ENCODE assay signal across 8 mouse cellular contexts in genomic region chr11:107422356-107422754, GRCm38 (mm10). TPM values are rescaled to one million over a fixed set of nuclear protein-coding genes. Genes with fewer than 3 reads are reported as not detected.
DNase-seq lines count a peak whose midpoint lies in the region; ATAC-seq lines count a peak whose summit lies in the region.
"Had no signal": no experiment of that assay in that cellular context is flagged by ENCODE, and none has a peak within 500 bp of the region (broad histone marks: within the 10 kb centered on the region; RNA-seq: fewer than 3 reads in every experiment).

No protein-coding gene starts in this region.

- ATAC-seq in erythroblast, adult 5-6 weeks (replicated peaks; ENCODE audit: low FRiP score, poor library complexity, severe bottlenecking): 0 out of 2 replicates have a peak, but pooled peaks have one; percentile 14
- ATAC-seq in midbrain, embryonic 12.5 days (ENCODE audit: low FRiP score, low read depth): no peak

- H3K4me1 ChIP-seq in midbrain, embryonic 12.5 days: peaks cover 28% of the 10 kb centered on the region

- no peak overlapping the region for H3K9ac ChIP-seq in midbrain, embryonic 12.5 days (replicated peaks)

- H3K27ac ChIP-seq in midbrain, embryonic 12.5 days (replicated peaks): 0 out of 2 replicates have a peak overlapping the region, but pooled peaks have one; percentile 20

- H3K4me3 ChIP-seq in midbrain, embryonic 12.5 days: no peak overlapping the region

- no peak overlapping the region for H3K4me2 ChIP-seq in midbrain, embryonic 12.5 days (replicated peaks)

- WGBS in midbrain, embryonic 12.5 days: 61% methylated on average over 5 of the region's 5 CpGs

- DNase-seq in layer of hippocampus, adult 9-11 months: peak; percentile 18
- no peak for DNase-seq in layer of hippocampus, adult 18-20 months (ENCODE audit: low spot score in 2 of 2)
- DNase-seq in NIH3T3 (ENCODE audit: low read depth): peak; percentile 5
- no peak for DNase-seq in urinary bladder, postnatal 25 days (ENCODE audit: low spot score)
- DNase-seq in cerebellum, adult 18-20 months: no peak
- DNase-seq: kidney, postnatal 4 days had no signal

- H3K36me3 ChIP-seq in midbrain, embryonic 12.5 days: no peaks in the 10 kb centered on the region

- H3K27me3 ChIP-seq in midbrain, embryonic 12.5 days: no peaks in the 10 kb centered on the region

- H3K9me3 ChIP-seq in midbrain, embryonic 12.5 days: no peaks in the 10 kb centered on the region

RNA-seq across cellular contexts. Expression of gene Pitpnc1, which starts 48.1 kb away (rescaled TPM):
- total RNA-seq in layer of hippocampus, adult 18-20 months (2021): 10 to 100 TPM; 46.1 to 48.1 TPM
- total RNA-seq in erythroblast, adult 5-6 weeks (2015; ENCODE audit: low replicate concordance): 14.4 and 15.7 TPM in 2 replicates
- total RNA-seq in erythroblast, adult 5-6 weeks (2017; ENCODE audit: low replicate concordance): 9.8 and 20.1 TPM in 2 replicates
- polyA plus RNA-seq in midbrain, embryonic 12.5 days (2016; fragmentation: Nextera tagmentation; extraction: Ambion mirVana): 32.3 and 32.9 TPM in 2 replicates

RNA-seq across cellular contexts. Expression of gene Psmd12, which starts 56.9 kb away (rescaled TPM):
- total RNA-seq in layer of hippocampus, adult 18-20 months (2021): 10 to 100 TPM; 66.5 to 69.8 TPM
- 27.6 and 40.2 TPM in 2 replicates for total RNA-seq in erythroblast, adult 5-6 weeks (2015; ENCODE audit: low replicate concordance)
- 41.4 and 53.5 TPM in 2 replicates for total RNA-seq in erythroblast, adult 5-6 weeks (2017; ENCODE audit: low replicate concordance)
- polyA plus RNA-seq in midbrain, embryonic 12.5 days (2016; fragmentation: Nextera tagmentation; extraction: Ambion mirVana): 190 and 192 TPM in 2 replicates

Comparison
In these comparisons a context has a peak if more than half of its experiments do, and no peak if none do; other contexts are left out.
1. DNase-seq: peak in layer of hippocampus, adult 9-11 months (single experiment) and NIH3T3 (single experiment); none in layer of hippocampus, adult 18-20 months (0 of 2), urinary bladder, postnatal 25 days (single experiment) and cerebellum, adult 18-20 months (0 of 2).